Mouse (Mus musculus): ENCODE results near the gene Gm12355. TPM values are rescaled to one million over a fixed set of nuclear protein-coding genes. Genes with fewer than 3 reads are reported as not detected.

The Gm12355 gene
- polyA plus RNA-seq (2012; rRNA removed), result not detected in 2 replicates

DNA sequence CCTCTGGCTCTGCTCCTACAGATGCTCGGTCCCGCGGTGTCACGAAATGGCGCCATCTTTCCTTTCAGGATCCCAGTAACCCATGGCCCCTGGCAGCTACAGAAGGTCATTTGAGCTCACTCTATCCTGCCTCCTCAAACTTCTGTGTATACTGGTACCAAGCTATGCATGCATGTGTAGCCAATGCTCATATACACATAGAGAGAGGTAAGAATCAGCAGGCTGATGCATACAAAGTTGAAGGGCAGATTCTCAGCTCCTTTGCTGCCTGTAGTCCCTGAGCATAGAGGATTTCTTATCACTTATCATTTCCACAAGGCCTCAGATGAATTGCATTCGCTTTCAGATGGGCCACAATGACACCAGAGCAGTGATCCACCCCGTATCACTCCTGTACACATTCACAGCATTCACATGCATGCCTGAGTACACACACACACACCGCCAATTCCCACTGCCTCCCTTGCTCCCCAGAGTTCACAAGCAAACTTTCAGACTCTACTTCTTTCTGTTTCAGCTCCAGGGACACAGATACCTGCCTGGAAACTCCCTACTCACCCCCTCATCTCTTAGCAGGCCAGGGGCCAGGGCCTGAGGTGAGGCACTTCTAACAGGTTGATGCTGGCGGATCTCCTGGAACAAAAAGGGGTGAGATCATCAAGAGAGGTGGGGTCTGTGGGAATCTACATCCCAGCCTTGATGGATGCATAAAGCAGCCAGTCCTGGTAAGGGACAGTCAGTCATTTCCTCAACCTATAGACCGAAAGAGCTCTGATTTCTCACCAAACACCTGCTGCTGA is at the start of gene Gm12355, which contains the start of gene Gsdma3:
Gene Gm12355 (minus strand): TSS at position 51 of the 800 bp plus-strand sequence.
Gene Gsdma3 (plus strand): TSS at position 750 of the 800 bp plus-strand sequence.

DNA sequence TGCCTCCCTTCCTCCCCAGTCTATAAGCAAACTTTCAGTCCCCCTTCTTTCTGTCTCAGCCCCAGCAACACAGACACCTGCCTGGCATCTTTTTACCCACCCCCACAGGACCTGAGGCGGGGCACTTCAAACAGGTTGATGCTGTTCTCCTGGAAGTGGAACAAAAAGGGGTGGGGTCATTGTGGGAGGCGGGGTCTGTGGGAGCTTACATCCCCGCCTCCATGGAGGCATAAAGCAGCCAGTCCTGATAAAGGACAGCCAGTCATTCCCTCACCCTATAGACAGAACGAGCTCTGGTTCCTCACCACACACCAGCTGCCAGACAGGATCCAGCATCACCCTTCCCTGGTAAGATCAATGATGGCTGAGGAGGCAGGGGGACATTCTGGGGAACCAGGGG is 38.6 kb upstream of the Gm12355 start, which contains the start of gene Gsdma:
Gene Gsdma (plus strand): TSS at position 261 of the 400 bp plus-strand sequence.

DNA sequence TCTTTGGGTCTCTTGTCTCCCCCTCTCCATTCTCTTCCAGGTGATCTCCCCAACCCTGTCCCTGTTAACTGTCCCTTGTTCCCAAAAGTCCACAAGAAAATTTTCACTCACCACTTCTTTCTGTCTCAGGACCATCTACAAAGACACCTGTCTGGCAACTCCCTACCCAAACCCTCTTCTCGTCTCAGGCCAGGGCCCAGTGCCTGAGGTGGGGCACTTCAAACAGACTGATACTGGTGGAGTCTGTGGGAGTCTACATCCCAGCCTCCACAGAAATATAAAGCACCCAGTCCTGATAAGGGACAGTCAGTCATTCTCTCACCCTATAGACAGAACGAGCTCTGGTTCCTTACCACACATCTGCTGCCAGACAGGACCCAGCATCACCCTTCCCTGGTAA is 21.0 kb upstream of the Gm12355 start, which contains the start of gene Gsdma2:
Gene Gsdma2 (plus strand): TSS at position 301 of the 400 bp plus-strand sequence.

DNA sequence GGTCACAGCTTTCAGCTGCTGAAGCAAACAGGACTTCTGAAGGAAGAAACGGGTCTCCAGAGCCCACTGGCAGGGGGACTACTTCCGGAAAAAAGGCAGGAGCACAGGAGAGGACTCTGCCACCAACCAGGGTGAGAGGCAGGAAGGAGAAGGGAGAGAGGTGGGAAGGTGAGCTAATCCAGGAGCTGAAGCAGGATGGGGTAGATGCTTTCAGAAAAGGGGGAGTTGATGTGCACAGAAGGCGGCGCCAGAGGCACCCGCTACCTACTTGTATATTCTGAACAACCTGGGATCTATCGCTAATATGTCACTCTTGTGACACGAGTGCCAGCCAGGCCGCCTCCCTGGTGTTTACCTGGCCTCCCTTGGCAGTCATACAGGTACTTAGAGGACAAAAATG is 27.5 kb downstream of the Gm12355 start, which contains the start of gene Lrrc3c:
Gene Lrrc3c (plus strand): TSS at position 301 of the 400 bp plus-strand sequence.

DNA sequence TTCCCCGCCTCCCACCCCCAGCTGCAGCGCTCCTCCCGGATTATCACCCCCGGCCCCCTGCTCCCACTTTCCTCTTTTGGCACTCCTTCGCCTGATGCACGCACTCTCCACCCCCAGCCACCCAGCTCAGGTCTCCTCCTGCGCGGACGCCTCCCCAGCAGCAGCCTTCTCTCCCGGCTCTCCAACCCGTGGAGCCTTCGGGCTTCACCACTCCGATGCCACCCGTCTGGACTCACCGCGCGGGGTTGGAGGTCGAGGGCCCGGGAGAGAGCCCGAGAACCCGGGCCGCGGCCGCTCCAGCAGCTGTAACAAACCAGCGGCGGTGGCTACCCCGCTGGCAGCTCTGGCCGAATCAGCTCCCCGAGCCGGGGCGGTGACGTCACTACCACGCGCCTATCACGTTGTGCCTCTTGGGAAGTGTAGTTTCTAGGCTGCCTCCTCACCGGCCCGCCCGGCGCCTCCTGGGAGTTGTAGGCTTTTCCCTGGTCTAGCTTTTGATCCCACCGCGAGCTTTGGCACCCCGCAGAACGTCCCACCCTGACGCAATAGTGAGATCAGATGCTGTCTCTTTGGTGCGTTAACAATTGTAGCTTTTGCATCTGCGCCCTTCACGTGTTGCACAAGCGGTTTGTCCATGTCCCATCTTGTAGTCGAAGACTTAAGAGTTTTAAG is 38.4 kb downstream of the Gm12355 start, which contains the start of gene Ormdl3:
Gene Ormdl3 (minus strand): TSS at position 477 of the 672 bp plus-strand sequence.

Other genes starting within 250 kb of the Gm12355 start
- gene Tcap, start 241.8 kb downstream of the Gm12355 start, polyA plus RNA-seq (2012; rRNA removed), result 0.90 and 0.94 TPM in 2 replicates
- gene Pnmt, start 239.2 kb downstream of the Gm12355 start, polyA plus RNA-seq (2012; rRNA removed), result not detected in 2 replicates
- gene Pgap3, start 225.2 kb downstream of the Gm12355 start, polyA plus RNA-seq (2012; rRNA removed), result 53.6 and 64.8 TPM in 2 replicates
- 115 and 133 TPM in 2 replicates for gene Erbb2, start 213.2 kb downstream of the Gm12355 start, polyA plus RNA-seq (2012; rRNA removed)
- gene Mien1, start 186.7 kb downstream of the Gm12355 start, polyA plus RNA-seq (2012; rRNA removed), result 70.4 and 77.0 TPM in 2 replicates
- gene Grb7, start 179.3 kb downstream of the Gm12355 start, polyA plus RNA-seq (2012; rRNA removed), result 120 and 136 TPM in 2 replicates
- gene Ikzf3, start 79.6 kb downstream of the Gm12355 start, polyA plus RNA-seq (2012; rRNA removed), result 2.0 and 3.7 TPM in 2 replicates
- 0.07 TPM in 1 of 2 replicates, not detected in the other for gene Zpbp2, start 74.6 kb downstream of the Gm12355 start, polyA plus RNA-seq (2012; rRNA removed)
- gene Ormdl3, start 38.3 kb downstream of the Gm12355 start, polyA plus RNA-seq (2012; rRNA removed), result 45.6 and 52.7 TPM in 2 replicates
- gene Lrrc3c, start 27.4 kb downstream of the Gm12355 start, polyA plus RNA-seq (2012; rRNA removed), result not detected in 2 replicates
- gene Gsdma3, start 699 bp upstream of the Gm12355 start, polyA plus RNA-seq (2012; rRNA removed), result not detected in 2 replicates
- not detected in 2 replicates for gene Gsdma2, start 21.1 kb upstream of the Gm12355 start, polyA plus RNA-seq (2012; rRNA removed)
- 0.69 and 0.73 TPM in 2 replicates for gene Gsdma, start 38.7 kb upstream of the Gm12355 start, polyA plus RNA-seq (2012; rRNA removed)
- gene Psmd3, start 56.9 kb upstream of the Gm12355 start, polyA plus RNA-seq (2012; rRNA removed), result 141 and 155 TPM in 2 replicates
- gene Csf3, start 75.6 kb upstream of the Gm12355 start, polyA plus RNA-seq (2012; rRNA removed), result 0.15 TPM in 1 of 2 replicates, not detected in the other
- gene Med24, start 103.8 kb upstream of the Gm12355 start, polyA plus RNA-seq (2012; rRNA removed), result 55.2 and 59.0 TPM in 2 replicates
- gene Thra, start 115.0 kb upstream of the Gm12355 start, polyA plus RNA-seq (2012; rRNA removed), result 92.5 and 95.9 TPM in 2 replicates
- 109 and 137 TPM in 2 replicates for gene Nr1d1, start 149.7 kb upstream of the Gm12355 start, polyA plus RNA-seq (2012; rRNA removed)
- gene Msl1, start 169.9 kb upstream of the Gm12355 start, polyA plus RNA-seq (2012; rRNA removed), result 41.3 and 41.4 TPM in 2 replicates
- gene Casc3, start 179.2 kb upstream of the Gm12355 start, polyA plus RNA-seq (2012; rRNA removed), result 29.8 and 31.0 TPM in 2 replicates
- gene Rapgefl1, start 211.1 kb upstream of the Gm12355 start, polyA plus RNA-seq (2012; rRNA removed), result 101 and 113 TPM in 2 replicates
- gene Wipf2, start 238.0 kb upstream of the Gm12355 start, polyA plus RNA-seq (2012; rRNA removed), result 13.4 and 17.6 TPM in 2 replicates